Mouse (Mus musculus) ES-Bruce4 (cell line): ENCODE measurements at regions not wholly inside any gene's neighbourhood (a gene's known extent, or its start where the extent isn't known, plus 50 kb on each side); places are given as distances from the start of the nearest gene placed in this dataset.

Experiments used
- CTCF ChIP-seq: IDR thresholded peaks from one replicate; pipeline ENCODE4 v1.8.1; 2011; ENCODE audit warnings: low read depth, low read length
- EP300 ChIP-seq: IDR thresholded peaks from 2 replicates; pipeline ENCODE4 v1.6.1; 2011; ENCODE audit warnings: low read depth, low read length; ENCODE audit not compliant: insufficient read depth
- POLR2A ChIP-seq: IDR thresholded peaks from one replicate; pipeline ENCODE4 v1.8.1; 2011; ENCODE audit warnings: low read length; ENCODE audit not compliant: insufficient read depth

DNA sequence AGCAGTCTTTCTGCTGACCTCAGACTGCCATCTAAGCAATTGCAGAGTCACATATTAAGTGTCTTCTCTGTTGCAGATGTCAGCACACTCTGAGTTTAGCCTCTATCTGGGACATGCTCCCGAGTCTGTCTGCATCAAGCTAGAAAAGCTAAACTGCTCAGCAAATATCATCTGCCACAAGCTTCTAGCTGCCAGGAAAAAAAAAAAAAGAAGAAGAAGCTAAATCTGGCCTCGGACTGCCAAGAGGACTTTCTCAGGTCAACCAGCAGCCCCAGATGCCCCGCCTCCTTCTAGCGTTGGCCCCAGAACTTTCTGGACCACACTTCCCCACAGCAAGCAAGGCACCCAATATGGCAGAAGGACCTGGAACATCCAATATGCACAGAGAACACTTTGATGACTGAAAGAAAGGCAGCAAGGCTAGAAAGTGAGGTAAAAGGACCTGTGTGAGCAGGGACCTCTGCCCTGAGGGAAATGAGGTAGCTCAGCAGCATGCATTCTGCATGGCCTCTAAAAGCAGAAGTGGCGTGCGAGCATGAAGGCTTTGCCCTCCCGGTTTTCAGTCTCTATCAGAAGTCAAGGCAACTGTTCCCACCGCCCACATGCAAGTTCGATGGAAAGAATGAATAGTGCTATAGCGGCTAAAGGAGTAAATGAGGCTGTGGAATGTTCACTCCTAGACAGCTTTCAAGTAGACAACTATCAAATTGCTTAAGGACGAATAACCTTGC lies 305.8 kb upstream of the Clint1 start:
- TF ChIP-seq CTCF: no peak
- no peak for TF ChIP-seq EP300
- TF ChIP-seq POLR2A: no peak
